Mouse (Mus musculus) embryonic fibroblast, embryonic 13.5 days (primary cell): Measurements from ENCODE around the gene Rph3a.

Source experiments
- CTCF ChIP-seq: IDR thresholded peaks from 2 replicates; pipeline ENCODE4 v1.5.1; 2011; ENCODE audit warnings: mild to moderate bottlenecking, control low read depth, low read length, moderate library complexity, borderline replicate concordance; ENCODE audit not compliant: insufficient read depth
- POLR2A ChIP-seq: IDR thresholded peaks from 2 replicates; pipeline ENCODE4 v1.6.1; 2011; ENCODE audit warnings: low read depth, mild to moderate bottlenecking, control low read depth, low read length, moderate library complexity

- TF ChIP-seq CTCF (no peak), POLR2A (no peak)
Measured at GRCm38 (mm10) chr5:120895231-120895900, 114.5 kb downstream of the Rph3a start.
